Mouse (Mus musculus): Measurements from ENCODE around the gene 2610507B11Rik. TPM values are rescaled to one million over a fixed set of nuclear protein-coding genes. Genes with fewer than 3 reads are reported as not detected.

Gene 2610507B11Rik
- polyA plus RNA-seq, 1 experiment from 2014 or later: 62.3 TPM

- Histone ChIP-seq H3K9ac (no peak overlapping the region), H3K4me1 (peaks cover 15% of the 10 kb centered on the region), H3K36me3 (replicated peaks) (no peaks in the 10 kb centered on the region), H3K27ac (no peak overlapping the region), H3K9me3 (no peaks in the 10 kb centered on the region), H3K4me3 (no peak overlapping the region), H3K4me2 (no peak overlapping the region), H3K27me3 (replicated peaks) (no peaks in the 10 kb centered on the region)
- no peak for ATAC-seq (replicated peaks)
- 89% methylated on average over 4 of the region's 4 CpGs for WGBS
Measured at GRCm38 (mm10) chr11:78327215-78327614, 65.7 kb downstream of the 2610507B11Rik start.

DNA sequence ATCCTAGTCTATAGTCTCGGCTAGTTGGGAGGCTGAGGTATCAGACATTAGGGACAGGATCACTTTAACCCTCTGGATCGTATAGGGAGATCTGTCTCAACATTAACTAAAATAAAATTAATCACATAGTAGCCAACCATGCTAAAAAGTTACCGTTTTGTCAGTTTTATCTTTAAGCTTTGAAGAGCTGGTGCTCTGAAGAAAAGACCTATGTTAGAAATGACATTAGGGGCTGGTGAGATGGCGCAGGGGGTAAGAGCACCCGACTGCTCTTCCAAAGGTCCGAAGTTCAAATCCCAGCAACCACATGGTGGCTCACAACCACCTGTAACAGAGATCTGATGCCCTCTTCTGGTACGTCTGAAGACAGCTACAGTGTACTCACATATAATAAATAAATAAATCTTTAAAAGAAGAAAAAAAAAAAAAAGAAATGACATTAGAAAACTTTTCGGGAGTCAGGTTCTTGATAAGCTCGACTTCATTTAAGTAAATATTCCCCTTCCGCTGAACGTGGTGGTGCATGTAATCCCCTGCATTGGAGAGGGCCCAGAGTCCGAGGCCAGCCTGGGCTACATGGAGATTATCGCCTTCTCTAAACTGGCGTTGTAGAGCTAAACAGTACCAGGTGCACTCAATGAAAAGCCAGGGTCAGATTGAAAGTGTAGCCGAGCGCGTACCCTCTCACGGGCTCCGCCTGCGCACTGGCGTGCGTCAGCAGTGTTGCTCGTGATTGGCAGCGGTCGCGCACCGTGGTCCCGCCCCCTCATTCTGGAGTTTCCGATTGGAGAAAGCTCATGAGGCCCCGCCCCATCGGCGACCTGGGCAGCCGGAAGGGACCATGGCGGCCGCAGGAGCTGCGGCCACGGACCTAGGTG lies 66.3 kb downstream of the 2610507B11Rik start, which contains the start of gene Pigs:
Pigs (plus strand) TSS at position 782 of the 878 bp plus-strand sequence.
- 0 out of 2 replicates have a peak, but pooled peaks cover 3% of the 10 kb centered on the region for H3K36me3 ChIP-seq (replicated peaks)
- H3K9me3 ChIP-seq: no peaks in the 10 kb centered on the region
- peak within 1 kb of the TSS; percentile 68 for H3K27ac ChIP-seq
- H3K27me3 ChIP-seq (replicated peaks): no peaks in the 10 kb centered on the region
- peak within 1 kb of the TSS; percentile 88 for H3K4me2 ChIP-seq
- peaks cover 13% of the 10 kb centered on the region for H3K4me1 ChIP-seq
- peak within 1 kb of the TSS; percentile 96 for H3K4me3 ChIP-seq
- H3K9ac ChIP-seq: peak within 1 kb of the TSS; percentile 84
- ATAC-seq (replicated peaks): peak; percentile 97
- WGBS: 13% methylated on average over 37 of the region's 37 CpGs

GRCm38 (mm10) chr11:78328512-78329056 lies 67.0 kb downstream of the 2610507B11Rik start:
- Histone ChIP-seq H3K4me2 (peak overlapping the region; percentile 88), H3K9ac (peak overlapping the region; percentile 84), H3K36me3 (replicated peaks) (peaks cover 9% of the 10 kb centered on the region; the same call in 1 of the 2 replicates), H3K27ac (peak overlapping the region; percentile 66), H3K9me3 (no peaks in the 10 kb centered on the region), H3K27me3 (replicated peaks) (no peaks in the 10 kb centered on the region), H3K4me1 (peaks cover 11% of the 10 kb centered on the region), H3K4me3 (peak overlapping the region; percentile 96)
- under 1% methylated on average over 41 of the region's 41 CpGs for WGBS
- peak; percentile 46 for ATAC-seq (replicated peaks)

DNA sequence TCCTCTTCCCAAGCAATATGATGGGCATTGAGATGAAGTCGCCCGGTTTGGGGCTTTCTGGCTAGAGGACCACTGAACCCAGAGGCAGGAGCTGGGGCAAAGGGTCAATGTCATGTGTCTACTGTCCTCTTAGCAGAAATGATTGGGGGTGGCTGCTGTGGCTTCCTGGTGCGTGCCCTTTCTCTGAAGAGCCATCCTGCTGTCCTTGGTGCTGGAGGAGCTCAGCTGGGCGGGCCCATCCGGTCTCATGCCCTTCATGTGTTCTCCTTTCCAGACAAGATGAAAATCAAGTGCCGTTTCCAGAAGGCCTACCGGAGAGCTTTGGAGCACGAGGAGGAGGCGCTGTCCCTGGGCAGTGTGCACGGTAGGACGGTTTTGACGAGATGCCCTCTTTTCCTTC lies 71.1 kb downstream of the 2610507B11Rik start:
- Histone ChIP-seq H3K4me1 (peaks cover 11% of the 10 kb centered on the region), H3K9me3 (no peaks in the 10 kb centered on the region), H3K36me3 (replicated peaks) (peaks cover 29% of the 10 kb centered on the region), H3K4me3 (no peak overlapping the region), H3K27ac (no peak overlapping the region), H3K4me2 (no peak overlapping the region), H3K27me3 (replicated peaks) (no peaks in the 10 kb centered on the region), H3K9ac (no peak overlapping the region)
- 95% methylated on average over 12 of the region's 12 CpGs for WGBS
- no peak for ATAC-seq (replicated peaks)

DNA sequence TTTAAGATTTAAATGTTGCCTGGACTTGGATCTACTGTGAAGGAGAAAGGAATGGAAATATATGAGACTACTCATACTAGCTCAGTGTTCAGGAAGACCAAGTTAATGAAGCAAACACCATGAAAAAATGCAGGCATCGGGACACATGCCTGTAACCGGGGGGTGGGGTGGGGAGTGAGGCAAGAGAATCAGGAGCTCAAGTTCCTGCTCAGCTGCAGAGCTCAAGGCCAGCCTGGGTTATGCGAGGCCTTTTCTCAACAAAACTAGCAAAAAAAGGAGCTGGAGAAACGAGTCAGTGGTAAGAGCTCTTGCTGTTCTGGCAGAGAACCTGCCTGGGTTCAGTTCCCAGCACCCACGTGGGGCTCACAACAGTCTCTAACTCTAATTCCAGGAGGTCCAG lies 72.4 kb downstream of the 2610507B11Rik start:
- Histone ChIP-seq H3K4me2 (no peak overlapping the region), H3K9ac (no peak overlapping the region), H3K27ac (no peak overlapping the region), H3K36me3 (replicated peaks) (peaks cover 29% of the 10 kb centered on the region), H3K4me3 (no peak overlapping the region), H3K9me3 (no peaks in the 10 kb centered on the region), H3K27me3 (replicated peaks) (no peaks in the 10 kb centered on the region), H3K4me1 (peaks cover 8% of the 10 kb centered on the region)
- ATAC-seq (replicated peaks): no peak
- 95% methylated on average over 5 of the region's 5 CpGs for WGBS

GRCm38 (mm10) chr11:78337040-78337439 lies 75.5 kb downstream of the 2610507B11Rik start:
- Histone ChIP-seq H3K4me3 (no peak overlapping the region), H3K9ac (no peak overlapping the region), H3K27me3 (replicated peaks) (no peaks in the 10 kb centered on the region), H3K4me1 (no peaks in the 10 kb centered on the region), H3K4me2 (no peak overlapping the region), H3K9me3 (no peaks in the 10 kb centered on the region), H3K36me3 (replicated peaks) (peaks cover 39% of the 10 kb centered on the region), H3K27ac (no peak overlapping the region)
- WGBS: 97% methylated on average over 8 of the region's 8 CpGs
- ATAC-seq (replicated peaks): no peak

Other genes with a start within 250 kb of the 2610507B11Rik start
- 51.8 and 52.7 TPM in 2 replicates for gene Dhrs13, start 229.5 kb upstream of the 2610507B11Rik start, polyA plus RNA-seq (2015; fragmentation: Nextera tagmentation; extraction: Ambion mirVana)
- 76.7 and 80.4 TPM in 2 replicates for gene Flot2, start 223.8 kb upstream of the 2610507B11Rik start, polyA plus RNA-seq (2015; fragmentation: Nextera tagmentation; extraction: Ambion mirVana)
- gene Eral1, start 181.4 kb upstream of the 2610507B11Rik start, polyA plus RNA-seq (2015; fragmentation: Nextera tagmentation; extraction: Ambion mirVana): 31.7 and 33.5 TPM in 2 replicates
- 33.0 and 33.4 TPM in 2 replicates for gene Fam222b, start 167.1 kb upstream of the 2610507B11Rik start, polyA plus RNA-seq (2015; fragmentation: Nextera tagmentation; extraction: Ambion mirVana)
- gene Traf4, start 96.2 kb upstream of the 2610507B11Rik start, polyA plus RNA-seq (2015; fragmentation: Nextera tagmentation; extraction: Ambion mirVana): 101 and 107 TPM in 2 replicates
- 6.5 and 7.3 TPM in 2 replicates for gene Nek8, start 85.1 kb upstream of the 2610507B11Rik start, polyA plus RNA-seq (2015; fragmentation: Nextera tagmentation; extraction: Ambion mirVana)
- gene Tlcd1, start 85.0 kb upstream of the 2610507B11Rik start, polyA plus RNA-seq (2015; fragmentation: Nextera tagmentation; extraction: Ambion mirVana): 7.4 and 7.6 TPM in 2 replicates
- 695 and 703 TPM in 2 replicates for gene Rpl23a, start 78.2 kb upstream of the 2610507B11Rik start, polyA plus RNA-seq (2015; fragmentation: Nextera tagmentation; extraction: Ambion mirVana)
- 56.3 and 61.5 TPM in 2 replicates for gene Rab34, start 73.3 kb upstream of the 2610507B11Rik start, polyA plus RNA-seq (2015; fragmentation: Nextera tagmentation; extraction: Ambion mirVana)
- gene Proca1, start 68.4 kb upstream of the 2610507B11Rik start, polyA plus RNA-seq (2015; fragmentation: Nextera tagmentation; extraction: Ambion mirVana): 1.7 and 2.2 TPM in 2 replicates
- gene Sdf2, start 16.0 kb upstream of the 2610507B11Rik start, polyA plus RNA-seq (2015; fragmentation: Nextera tagmentation; extraction: Ambion mirVana): 90.0 and 93.6 TPM in 2 replicates
- 30.0 and 31.7 TPM in 2 replicates for gene Supt6, start 15.8 kb upstream of the 2610507B11Rik start, polyA plus RNA-seq (2015; fragmentation: Nextera tagmentation; extraction: Ambion mirVana)
- 0.11 and 0.28 TPM in 2 replicates for gene BC030499, start 29.1 kb downstream of the 2610507B11Rik start, polyA plus RNA-seq (2015; fragmentation: Nextera tagmentation; extraction: Ambion mirVana)
- 6.9 and 9.6 TPM in 2 replicates for gene Spag5, start 39.8 kb downstream of the 2610507B11Rik start, polyA plus RNA-seq (2015; fragmentation: Nextera tagmentation; extraction: Ambion mirVana)
- 84.9 and 129 TPM in 2 replicates for gene Aldoc, start 61.2 kb downstream of the 2610507B11Rik start, polyA plus RNA-seq (2015; fragmentation: Nextera tagmentation; extraction: Ambion mirVana)
- 71.5 and 76.6 TPM in 2 replicates for gene Pigs, start 66.7 kb downstream of the 2610507B11Rik start, polyA plus RNA-seq (2015; fragmentation: Nextera tagmentation; extraction: Ambion mirVana)
- 80.8 and 89.7 TPM in 2 replicates for gene Unc119, start 81.7 kb downstream of the 2610507B11Rik start, polyA plus RNA-seq (2015; fragmentation: Nextera tagmentation; extraction: Ambion mirVana)
- not detected in 2 replicates for gene Foxn1, start 124.8 kb downstream of the 2610507B11Rik start, polyA plus RNA-seq (2015; fragmentation: Nextera tagmentation; extraction: Ambion mirVana)
- not detected in 2 replicates for gene Slc13a2, start 160.5 kb downstream of the 2610507B11Rik start, polyA plus RNA-seq (2015; fragmentation: Nextera tagmentation; extraction: Ambion mirVana)
- gene Slc46a1, start 203.9 kb downstream of the 2610507B11Rik start, polyA plus RNA-seq (2015; fragmentation: Nextera tagmentation; extraction: Ambion mirVana): 23.6 and 23.7 TPM in 2 replicates
- 52.4 and 56.8 TPM in 2 replicates for gene Sarm1, start 236.0 kb downstream of the 2610507B11Rik start, polyA plus RNA-seq (2015; fragmentation: Nextera tagmentation; extraction: Ambion mirVana)
- gene Vtn, start 237.3 kb downstream of the 2610507B11Rik start, polyA plus RNA-seq (2015; fragmentation: Nextera tagmentation; extraction: Ambion mirVana): 137 and 184 TPM in 2 replicates
- 0.13 and 0.17 TPM in 2 replicates for gene Sebox, start 241.7 kb downstream of the 2610507B11Rik start, polyA plus RNA-seq (2015; fragmentation: Nextera tagmentation; extraction: Ambion mirVana)

Measured in midbrain, embryonic 15.5 days (tissue).